In genomic region chr5:35279696-35280001, GRCm38 (mm10) we compare ENCODE assay signal across 8 mouse cellular contexts. TPM values are rescaled to one million over a fixed set of nuclear protein-coding genes. Genes with fewer than 3 reads are reported as not detected.
A peak's percentile ranks its signal among the peaks of the same experiment; 100 is the strongest.
DNase-seq lines count a peak whose midpoint lies in the region; ATAC-seq and TF ChIP-seq lines count a peak whose summit lies in the region.

No protein-coding gene starts in this region.

- no peak for TF ChIP-seq CTCF in stomach, postnatal 0 days (IDR thresholded peaks at IDR 0.05; ENCODE audit: low read depth)

- no peaks in the 10 kb centered on the region for H3K9me3 ChIP-seq in heart, embryonic 10.5 days
- no peaks in the 10 kb centered on the region for H3K9me3 ChIP-seq in limb, embryonic 13.5 days
- no peaks in the 10 kb centered on the region for H3K9me3 ChIP-seq in stomach, postnatal 0 days (ENCODE audit: control insufficient read depth, low read length)

- no peak for ATAC-seq in limb, embryonic 13.5 days (ENCODE audit: low FRiP score, low read depth)
- ATAC-seq in stomach, postnatal 0 days (ENCODE audit: low FRiP score, low TSS enrichment): no peak
- no peak for ATAC-seq in erythroblast, adult 5-6 weeks (replicated peaks; ENCODE audit: low FRiP score, poor library complexity, severe bottlenecking)

- H3K27me3 ChIP-seq in heart, embryonic 10.5 days (ENCODE audit: insufficient read depth, poor library complexity, severe bottlenecking): peaks cover 100% of the 10 kb centered on the region
- H3K27me3 ChIP-seq in limb, embryonic 13.5 days: peaks cover 100% of the 10 kb centered on the region
- peaks cover 36% of the 10 kb centered on the region for H3K27me3 ChIP-seq in stomach, postnatal 0 days (ENCODE audit: control insufficient read depth, insufficient read depth, low read length)

- under 1% methylated on average over 49 of the region's 49 CpGs for WGBS in heart, embryonic 10.5 days
- WGBS in limb, embryonic 13.5 days: under 1% methylated on average over 40 of the region's 49 CpGs
- WGBS in stomach, postnatal 0 days: under 1% methylated on average over 45 of the region's 49 CpGs

- H3K27ac ChIP-seq in heart, embryonic 10.5 days: peak overlapping the region; percentile 50; the same call in 1 of the 2 replicates
- no peak overlapping the region for H3K27ac ChIP-seq in limb, embryonic 13.5 days
- H3K27ac ChIP-seq in stomach, postnatal 0 days (replicated peaks): no peak overlapping the region

- peak overlapping the region; percentile 39; the same call in 1 of the 2 replicates for H3K9ac ChIP-seq in limb, embryonic 13.5 days
- no peak overlapping the region for H3K9ac ChIP-seq in stomach, postnatal 0 days (ENCODE audit: low read length)

- no peak for TF ChIP-seq EP300 in stomach, postnatal 0 days (optimal IDR thresholded peaks at IDR 0.05)

- peak overlapping the region; percentile 73 for H3K4me3 ChIP-seq in heart, embryonic 10.5 days
- H3K4me3 ChIP-seq in limb, embryonic 13.5 days: peak overlapping the region; percentile 52
- H3K4me3 ChIP-seq in stomach, postnatal 0 days (ENCODE audit: low read depth, low read length): peak overlapping the region; percentile 31

- no peaks in the 10 kb centered on the region for H3K36me3 ChIP-seq in heart, embryonic 10.5 days
- no peaks in the 10 kb centered on the region for H3K36me3 ChIP-seq in limb, embryonic 13.5 days
- no peaks in the 10 kb centered on the region for H3K36me3 ChIP-seq in stomach, postnatal 0 days (ENCODE audit: control insufficient read depth, insufficient read depth, low read length)

- no peak for DNase-seq in heart, embryonic 10.5 days (ENCODE audit: low spot score)
- no peak for DNase-seq in heart, adult 9 months (ENCODE audit: low spot score in 2 of 2)
- DNase-seq in right cerebral cortex, postnatal 14 days: peak; percentile 19
- no peak for DNase-seq in right cerebral cortex, postnatal 4 days
- DNase-seq in stomach, postnatal 0 days (ENCODE audit: low spot score): no peak
- DNase-seq in frontal cortex, postnatal 25 days (ENCODE audit: low spot score in 2 of 2): no peak

- peak overlapping the region; percentile 90 for H3K4me2 ChIP-seq in limb, embryonic 13.5 days (replicated peaks)
- H3K4me2 ChIP-seq in stomach, postnatal 0 days (replicated peaks; ENCODE audit: low read depth): peak overlapping the region; percentile 58

- peaks cover 25% of the 10 kb centered on the region for H3K4me1 ChIP-seq in heart, embryonic 10.5 days
- peaks cover 15% of the 10 kb centered on the region; the same call in 1 of the 2 replicates for H3K4me1 ChIP-seq in limb, embryonic 13.5 days
- H3K4me1 ChIP-seq in stomach, postnatal 0 days (replicated peaks; ENCODE audit: control insufficient read depth, insufficient read depth): no peaks in the 10 kb centered on the region

RNA-seq across cellular contexts. Expression of gene Adra2c, which starts 1.5 kb away (rescaled TPM):
- polyA plus RNA-seq in heart, embryonic 10.5 days (2016; fragmentation: Nextera tagmentation; extraction: Ambion mirVana): 0.06 and 0.29 TPM in 2 replicates
- polyA plus RNA-seq in limb, embryonic 13.5 days (2015; fragmentation: Nextera tagmentation; extraction: Ambion mirVana): not detected in 2 replicates
- not detected in 2 replicates for polyA plus RNA-seq in stomach, postnatal 0 days (2015; fragmentation: Nextera tagmentation; extraction: Ambion mirVana)
- not detected in 2 replicates for total RNA-seq in erythroblast, adult 5-6 weeks (2015; ENCODE audit: low replicate concordance)
- not detected in 2 replicates for total RNA-seq in erythroblast, adult 5-6 weeks (2017; ENCODE audit: low replicate concordance)
